Mouse (Mus musculus) spleen, adult 2 months (tissue): ENCODE measurements around the gene Vps45. TPM values are rescaled to one million over a fixed set of nuclear protein-coding genes. Genes with fewer than 3 reads are reported as not detected.

Experiments
- DNase-seq, 2 experiments: peaks; one replicate each; pipeline versions ENCODE4 v3.0.0 to v3.0.0-alpha.2; 2012 to 2021; ENCODE audit warnings: low spot score in 2 of 2, low read depth in 1 of 2
- H3K27ac ChIP-seq: fragments of 200-500 bp; 2 replicates; pipeline ENCODE4 v1.5.1; 2012; ENCODE audit warnings: low read length, inconsistent platforms; ENCODE audit not compliant: insufficient read depth
- H3K27me3 ChIP-seq: fragments of 200-500 bp; 2 replicates; pipeline ENCODE4 v1.6.1; 2012; ENCODE audit warnings: mild to moderate bottlenecking, moderate library complexity, low read length, inconsistent platforms; ENCODE audit not compliant: control insufficient read depth, insufficient read depth
- H3K36me3 ChIP-seq: fragments of 200-500 bp; 2 replicates; pipeline ENCODE4 v1.6.1; 2012; ENCODE audit warnings: mild to moderate bottlenecking, low read length, inconsistent platforms; ENCODE audit not compliant: control insufficient read depth, insufficient read depth
- H3K4me1 ChIP-seq: fragments of 200-500 bp; 2 replicates; pipeline ENCODE4 v1.6.1; 2011; ENCODE audit warnings: inconsistent platforms; ENCODE audit not compliant: control insufficient read depth, insufficient read depth, insufficient read length
- H3K4me3 ChIP-seq: fragments of 200-500 bp; 2 replicates; pipeline ENCODE4 v1.5.1; 2011; ENCODE audit warnings: mild to moderate bottlenecking, inconsistent platforms; ENCODE audit not compliant: insufficient read depth, insufficient read length; ENCODE audit errors: extremely low read depth
- CTCF ChIP-seq: fragments of 200-500 bp; IDR thresholded peaks from 2 replicates; pipeline ENCODE4 v1.5.1; 2011; ENCODE audit warnings: mild to moderate bottlenecking, inconsistent platforms; ENCODE audit not compliant: insufficient read depth, insufficient read length, insufficient replicate concordance; ENCODE audit errors: extremely low read depth
- POLR2A ChIP-seq: fragments of 200-500 bp; IDR thresholded peaks from 2 replicates; pipeline ENCODE4 v1.6.1; 2011; ENCODE audit warnings: low read depth, low read length, inconsistent platforms
- WGBS: fragments of 180-500 bp; shearing (Covaris S2); methylation state at CpG from one replicate; pipeline ENCODE4 v1.1.7; 2018; 5-methylcytosine and 5-hydroxymethylcytosine counted together
- polyA plus RNA-seq: library from polyadenylated mRNA; depleted of rRNA; stranded (reverse); fragments of >200 nt; gene quantifications from 2 replicates; pipeline ENCODE4 v1.2.3, GENCODE M21; 2012; rRNA removed

The Vps45 gene
- 2.0 and 2.5 TPM in 2 replicates for polyA plus RNA-seq

GRCm38 (mm10) chr3:96058231-96058896, at the start of gene Vps45:
TSS of gene Vps45 (minus strand) at chr3:96058466.
- no peaks in the 10 kb centered on the region for H3K27me3 ChIP-seq
- peaks cover 1% of the 10 kb centered on the region for H3K36me3 ChIP-seq
- peaks cover 4% of the 10 kb centered on the region; the same call in 1 of the 2 replicates for H3K4me1 ChIP-seq
- H3K4me3 ChIP-seq = peak within 1 kb of the TSS; percentile 70
- 3% methylated on average over 18 of the region's 18 CpGs for WGBS
- peak; percentile 31 to 59 for DNase-seq
- H3K27ac ChIP-seq = peak within 1 kb of the TSS; percentile 33
- no peak for TF ChIP-seq POLR2A

- no peaks in the 10 kb centered on the region for H3K27me3 ChIP-seq
- no peak for TF ChIP-seq POLR2A
- no peak for TF ChIP-seq CTCF
- DNase-seq = no peak
- 89% methylated on average over 4 of the region's 4 CpGs for WGBS
- peaks cover 1% of the 10 kb centered on the region; the same call in 1 of the 2 replicates for H3K36me3 ChIP-seq
- peaks cover 3% of the 10 kb centered on the region; the same call in 1 of the 2 replicates for H3K4me1 ChIP-seq
- H3K27ac ChIP-seq = no peak overlapping the region
- H3K4me3 ChIP-seq = no peak overlapping the region
Measured at GRCm38 (mm10) chr3:96106151-96106550, 47.9 kb upstream of the Vps45 start.

DNA sequence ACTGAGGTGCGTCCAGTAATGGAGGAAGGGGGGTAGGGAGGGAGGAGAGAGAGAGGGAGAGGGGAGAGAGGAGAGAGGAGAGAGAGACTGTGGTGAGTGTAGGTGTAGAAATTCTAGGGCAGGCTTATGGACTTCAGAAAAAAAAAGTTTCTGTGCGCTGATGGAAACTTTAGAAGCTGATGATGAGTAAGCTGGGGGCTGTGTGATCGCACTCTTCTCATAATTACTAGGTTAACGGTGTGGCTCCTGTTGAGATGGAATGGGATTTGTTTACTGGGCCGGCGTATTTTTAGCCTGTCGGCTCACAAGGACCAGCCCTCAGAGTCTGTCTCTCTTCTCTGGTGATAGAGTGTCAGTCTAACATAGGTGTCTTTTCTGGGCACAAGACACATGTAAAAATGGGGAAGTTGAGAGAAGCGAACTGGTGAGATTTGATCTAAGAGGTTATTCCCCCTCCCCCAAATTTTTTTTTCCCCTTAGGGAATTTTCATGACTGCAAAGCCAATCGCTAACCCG, 47.0 kb upstream of the Vps45 start:
- Histone ChIP-seq H3K4me3 (peak overlapping the region; percentile 97; the same call in 1 of the 2 replicates), H3K4me1 (peaks cover 3% of the 10 kb centered on the region; the same call in 1 of the 2 replicates), H3K27ac (peak overlapping the region; percentile 94), H3K36me3 (peaks cover 1% of the 10 kb centered on the region; the same call in 1 of the 2 replicates), H3K27me3 (no peaks in the 10 kb centered on the region)
- DNase-seq = peak; percentile 13 to 74
- TF ChIP-seq CTCF (no peak), POLR2A (no peak)
- 5% methylated on average over 10 of the region's 10 CpGs for WGBS

GRCm38 (mm10) chr3:96104261-96105065, 46.2 kb upstream of the Vps45 start, which contains the start of gene Otud7b:
TSS of gene Otud7b (plus strand) at chr3:96104527.
- DNase-seq = peak; percentile 57 to 60
- H3K27ac ChIP-seq = peak within 1 kb of the TSS; percentile 94
- under 1% methylated on average over 73 of the region's 84 CpGs for WGBS
- no peaks in the 10 kb centered on the region for H3K27me3 ChIP-seq
- H3K36me3 ChIP-seq = peaks cover 1% of the 10 kb centered on the region; the same call in 1 of the 2 replicates
- TF ChIP-seq CTCF (no peak), POLR2A (no peak; the same call in 1 of the 2 replicates)
- H3K4me1 ChIP-seq = peaks cover 3% of the 10 kb centered on the region; the same call in 1 of the 2 replicates
- peak within 1 kb of the TSS; percentile 97 for H3K4me3 ChIP-seq

DNA sequence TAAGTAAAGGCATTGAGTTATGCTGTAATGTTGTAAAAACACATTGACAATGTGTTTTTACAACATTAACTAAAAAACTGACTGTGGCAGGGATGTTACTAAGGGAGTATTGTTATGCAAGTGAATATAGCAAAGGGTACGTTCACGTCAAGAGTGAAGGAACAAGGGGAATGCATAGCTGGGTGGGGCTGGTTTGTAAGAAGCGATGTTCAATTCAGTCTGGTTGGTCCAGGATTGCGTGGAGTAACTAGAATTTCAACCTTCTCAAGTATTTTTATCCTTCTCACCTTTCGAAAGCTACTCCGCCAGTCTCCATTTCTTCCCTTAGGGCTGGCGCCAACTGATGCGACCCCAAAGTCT, 45.6 kb upstream of the Vps45 start:
- 11% methylated on average over 8 of the region's 8 CpGs for WGBS
- Histone ChIP-seq H3K4me3 (peak overlapping the region; percentile 97), H3K27ac (peak overlapping the region; percentile 67; the same call in 1 of the 2 replicates), H3K27me3 (no peaks in the 10 kb centered on the region), H3K4me1 (peaks cover 3% of the 10 kb centered on the region; the same call in 1 of the 2 replicates), H3K36me3 (no peaks in the 10 kb centered on the region)
- TF ChIP-seq POLR2A = no peak
- TF ChIP-seq CTCF = no peak
- no peak for DNase-seq

- Histone ChIP-seq H3K4me1 (peaks cover 3% of the 10 kb centered on the region; the same call in 1 of the 2 replicates), H3K36me3 (no peaks in the 10 kb centered on the region), H3K4me3 (peak overlapping the region; percentile 54), H3K27ac (no peak overlapping the region; the same call in 1 of the 2 replicates), H3K27me3 (no peaks in the 10 kb centered on the region)
- 36% methylated on average over 14 of the region's 14 CpGs for WGBS
- TF ChIP-seq POLR2A (no peak), CTCF (no peak)
- peak; percentile 40 to 54 for DNase-seq
Measured at GRCm38 (mm10) chr3:96102100-96102872, 44.0 kb upstream of the Vps45 start.
